Mouse (Mus musculus) neural tube, embryonic 13.5 days (tissue): ENCODE measurements around the gene Gm49384. TPM values are rescaled to one million over a fixed set of nuclear protein-coding genes. Genes with fewer than 3 reads are reported as not detected.
"Not testable (repeated sequence)": the region's sequence is repeated elsewhere in the genome, so short reads cannot be mapped to it uniquely, and the experiment has no call there.

Experiments used
- ATAC-seq: fragments of 200-750 bp; cut with Nextera tagmentation; 2 replicates; pipeline ENCODE4 v1.8.0; 2017; ENCODE audit warnings: low read depth, mild to moderate bottlenecking, moderate TSS enrichment, moderate library complexity
- H3K27ac ChIP-seq: fragments of 300-500 bp; sonication (generic); replicated peaks from 2 replicates; pipeline ENCODE4 v1.5.1; 2015; ENCODE audit warnings: moderate library complexity, mild to moderate bottlenecking, inconsistent platforms
- H3K27me3 ChIP-seq: fragments of 300-500 bp; sonication (generic); 2 replicates; pipeline ENCODE4 v1.6.1; 2015; ENCODE audit warnings: mild to moderate bottlenecking, inconsistent platforms
- H3K36me3 ChIP-seq: fragments of 300-500 bp; sonication (generic); 2 replicates; pipeline ENCODE4 v1.6.1; 2015; ENCODE audit warnings: mild to moderate bottlenecking, inconsistent platforms
- H3K4me1 ChIP-seq: fragments of 300-500 bp; sonication (generic); replicated peaks from 2 replicates; pipeline ENCODE4 v1.6.1; 2015; ENCODE audit warnings: inconsistent platforms
- H3K4me2 ChIP-seq: fragments of 300-500 bp; sonication (generic); 2 replicates; pipeline ENCODE4 v1.6.1; 2015; ENCODE audit warnings: inconsistent platforms, mild to moderate bottlenecking, moderate library complexity
- H3K4me3 ChIP-seq: fragments of 300-500 bp; sonication (generic); 2 replicates; pipeline ENCODE4 v1.5.1; 2015; ENCODE audit warnings: mild to moderate bottlenecking, inconsistent platforms
- H3K9ac ChIP-seq: fragments of 300-500 bp; sonication (generic); 2 replicates; pipeline ENCODE4 v1.6.1; 2015; ENCODE audit warnings: moderate library complexity, mild to moderate bottlenecking, inconsistent platforms
- H3K9me3 ChIP-seq: fragments of 300-500 bp; sonication (generic); 2 replicates; pipeline ENCODE4 v1.6.1; 2016; ENCODE audit warnings: inconsistent platforms
- WGBS: fragments of 180-500 bp; shearing (Covaris S2); methylation state at CpG from one replicate; pipeline ENCODE4 v1.1.7; 2015; 5-methylcytosine and 5-hydroxymethylcytosine counted together
- polyA plus RNA-seq: library from polyadenylated mRNA; unstranded; fragments of >200 nt; fragmentation: Nextera tagmentation; extraction: Ambion mirVana; gene quantifications from 2 replicates; pipeline ENCODE4 v1.2.1, GENCODE M21; 2015

The Gm49384 gene
- polyA plus RNA-seq, 1 experiment from 2014 or later: 15.1 TPM

DNA sequence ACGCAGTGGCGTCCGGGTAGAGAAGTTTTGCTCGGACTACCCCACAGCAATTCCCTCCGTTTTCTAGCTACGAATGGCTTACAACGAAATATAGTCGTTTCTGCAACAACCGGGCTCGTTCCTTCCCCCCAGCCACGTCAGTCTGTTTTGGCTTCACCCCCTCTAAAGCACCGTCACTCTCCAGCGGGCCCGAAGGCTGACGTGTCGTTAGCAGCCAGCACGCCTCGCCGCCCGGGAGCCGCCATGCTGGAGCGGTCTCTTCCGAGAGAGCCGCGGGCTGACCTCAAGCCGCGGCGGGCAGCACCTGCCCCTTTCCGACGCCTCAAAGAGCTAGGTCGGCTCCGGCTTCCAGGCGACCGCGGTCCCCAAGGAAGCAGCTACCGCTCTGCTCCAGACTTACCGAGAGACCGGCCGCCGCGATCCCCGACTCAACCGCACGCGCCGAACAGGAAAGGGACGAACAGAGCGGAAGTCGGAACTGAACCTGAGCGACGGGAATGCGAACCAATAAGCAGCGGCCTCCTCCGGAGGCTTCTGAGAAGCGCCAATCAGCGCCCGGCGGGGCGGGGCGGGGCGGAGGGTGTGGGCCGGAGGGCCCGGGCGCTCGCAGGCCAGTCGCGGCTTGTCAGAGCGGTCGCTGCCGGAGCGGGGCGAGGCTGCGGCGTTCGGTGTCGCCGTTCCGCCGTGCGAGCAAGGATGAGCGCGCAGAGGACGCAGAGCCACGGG is 20.3 kb downstream of the Gm49384 start, which contains the start of the genes Rpl36al and Mgat2:
Gene Rpl36al, minus strand, starts transcription at position 501 of the 726 bp plus-strand sequence.
Gene Mgat2, plus strand, starts transcription at position 575 of the 726 bp plus-strand sequence.
- under 1% methylated on average over 83 of the region's 84 CpGs for WGBS
- H3K36me3 ChIP-seq: peaks cover 23% of the 10 kb centered on the region; the same call in 1 of the 2 replicates

DNA sequence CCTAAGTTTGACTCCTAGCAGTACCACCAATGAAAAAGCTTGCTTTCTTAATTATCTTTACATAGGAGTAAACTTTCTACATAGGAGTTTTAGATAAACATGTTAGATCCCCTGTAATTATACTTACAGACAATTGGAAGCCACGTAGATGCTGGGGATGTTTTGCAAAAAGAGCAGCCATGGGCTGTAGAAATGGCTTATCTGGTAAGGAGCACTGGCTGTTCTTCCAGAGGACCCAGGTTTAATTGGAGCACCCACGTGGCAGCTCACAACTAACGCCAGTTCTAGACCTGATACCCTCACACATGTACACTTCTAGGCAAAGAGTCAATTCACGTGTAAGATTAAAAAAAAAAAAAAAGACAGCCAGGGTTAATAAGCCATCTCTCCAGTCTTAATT is 22.3 kb downstream of the Gm49384 start:
- H3K4me2 ChIP-seq: no peak overlapping the region
- H3K9ac ChIP-seq: no peak overlapping the region
- peaks cover 12% of the 10 kb centered on the region; the same call in 1 of the 2 replicates for H3K36me3 ChIP-seq
- H3K9me3 ChIP-seq: no peaks in the 10 kb centered on the region
- H3K27ac ChIP-seq: no peak overlapping the region
- no peaks in the 10 kb centered on the region for H3K27me3 ChIP-seq
- H3K4me1 ChIP-seq: peaks cover 19% of the 10 kb centered on the region
- ATAC-seq: no peak
- H3K4me3 ChIP-seq: no peak overlapping the region
- whole genome bisulfite sequencing: 90% methylated on average over 4 of the region's 4 CpGs

More for the DNA sequence above, 20.3 kb downstream of the Gm49384 start, which contains the start of the genes Rpl36al and Mgat2:
- peak; percentile 99 for ATAC-seq
- Histone ChIP-seq H3K4me2 (peak within 1 kb of the TSS; percentile 96), H3K9me3 (no peaks in the 10 kb centered on the region), H3K9ac (peak within 1 kb of the TSS; percentile 91), H3K4me3 (peak within 1 kb of the TSS; percentile 88), H3K4me1 (peaks cover 31% of the 10 kb centered on the region), H3K27ac (peak within 1 kb of the TSS; percentile 95), H3K27me3 (no peaks in the 10 kb centered on the region)

DNA sequence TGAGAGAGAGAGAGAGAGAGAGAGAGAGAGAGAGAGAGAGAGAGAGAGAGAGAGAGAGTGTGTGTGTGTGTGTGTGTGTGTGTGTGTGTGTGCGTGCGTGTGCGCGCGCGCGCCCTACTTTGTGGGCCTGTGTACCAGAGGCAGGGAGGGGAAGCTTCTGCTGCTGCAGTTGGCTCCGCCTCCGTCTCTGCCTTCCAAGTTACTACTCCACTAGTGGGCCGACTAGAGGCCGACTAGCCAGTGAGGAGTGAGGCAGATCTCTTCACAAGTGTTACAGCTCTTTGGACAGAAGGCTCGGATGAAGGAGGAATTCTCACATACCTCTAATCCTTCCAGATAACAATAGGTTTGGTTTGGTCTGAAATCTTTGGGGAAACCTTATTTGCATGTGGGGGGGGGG is 24.7 kb downstream of the Gm49384 start:
- 77% methylated on average over 12 of the region's 12 CpGs for WGBS
- peaks cover 6% of the 10 kb centered on the region for H3K4me1 ChIP-seq
- no peak overlapping the region for H3K4me2 ChIP-seq
- H3K36me3 ChIP-seq: peaks cover 12% of the 10 kb centered on the region; the same call in 1 of the 2 replicates
- H3K27me3 ChIP-seq: no peaks in the 10 kb centered on the region
- no peaks in the 10 kb centered on the region for H3K9me3 ChIP-seq
- no peak overlapping the region for H3K9ac ChIP-seq
- ATAC-seq: no peak
- H3K27ac ChIP-seq: no peak overlapping the region
- no peak overlapping the region for H3K4me3 ChIP-seq

DNA sequence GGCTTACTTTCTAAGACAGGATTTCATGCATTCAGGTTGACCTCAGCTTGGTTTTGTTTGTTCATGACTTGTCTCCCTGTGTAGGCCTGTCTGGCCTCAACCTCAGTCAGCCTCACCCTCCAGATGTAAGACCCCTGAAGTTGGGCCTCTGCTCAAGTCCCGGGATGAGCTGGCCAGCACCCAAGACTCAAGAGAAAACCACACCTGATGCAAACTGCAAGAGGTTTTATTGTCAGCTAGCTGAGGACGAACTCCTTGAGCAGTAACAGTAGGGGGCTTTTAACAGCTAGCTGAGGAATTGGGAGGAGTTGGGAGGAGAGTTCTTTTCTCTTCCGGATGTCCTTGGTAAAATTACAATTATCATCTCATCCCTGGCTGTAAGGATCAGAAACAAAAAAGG is 26.5 kb downstream of the Gm49384 start:
- H3K27me3 ChIP-seq: no peaks in the 10 kb centered on the region
- H3K9ac ChIP-seq: no peak overlapping the region
- H3K36me3 ChIP-seq: peaks cover 11% of the 10 kb centered on the region; the same call in 1 of the 2 replicates
- H3K9me3 ChIP-seq: no peaks in the 10 kb centered on the region
- no peak for ATAC-seq
- H3K4me1 ChIP-seq: no peaks in the 10 kb centered on the region; the same call in 1 of the 2 replicates
- no peak overlapping the region for H3K4me2 ChIP-seq
- WGBS: 69% methylated on average over 3 of the region's 3 CpGs
- no peak overlapping the region for H3K4me3 ChIP-seq
- H3K27ac ChIP-seq: no peak overlapping the region

DNA sequence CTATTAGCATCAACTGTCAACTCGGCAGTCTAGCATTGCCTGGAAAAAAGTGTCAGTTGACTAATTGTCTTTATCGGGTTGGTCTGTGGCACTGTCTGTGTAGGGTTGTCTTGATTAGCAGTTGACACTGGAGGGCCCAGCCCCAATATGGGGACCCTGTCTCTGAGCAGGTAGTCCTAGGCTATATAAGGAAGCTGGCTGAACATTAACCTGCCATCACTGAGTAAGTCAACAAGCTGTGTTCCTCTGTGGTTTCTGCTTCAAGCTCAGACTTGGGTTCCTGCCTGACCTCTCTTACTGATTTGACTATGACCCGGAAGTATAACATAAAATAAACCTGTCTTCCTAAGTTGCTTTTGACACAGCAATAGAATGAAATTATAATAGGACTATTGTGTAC is 28.1 kb downstream of the Gm49384 start:
- 94% methylated on average over 3 of the region's 3 CpGs for WGBS
- Histone ChIP-seq H3K9me3 (no peaks in the 10 kb centered on the region), H3K36me3 (0 out of 2 replicates have a peak, but pooled peaks cover 2% of the 10 kb centered on the region), H3K4me1 (no peaks in the 10 kb centered on the region), H3K9ac (no peak overlapping the region), H3K27me3 (no peaks in the 10 kb centered on the region), H3K4me2 (no peak overlapping the region), H3K4me3 (no peak overlapping the region), H3K27ac (no peak overlapping the region)
- no peak for ATAC-seq

DNA sequence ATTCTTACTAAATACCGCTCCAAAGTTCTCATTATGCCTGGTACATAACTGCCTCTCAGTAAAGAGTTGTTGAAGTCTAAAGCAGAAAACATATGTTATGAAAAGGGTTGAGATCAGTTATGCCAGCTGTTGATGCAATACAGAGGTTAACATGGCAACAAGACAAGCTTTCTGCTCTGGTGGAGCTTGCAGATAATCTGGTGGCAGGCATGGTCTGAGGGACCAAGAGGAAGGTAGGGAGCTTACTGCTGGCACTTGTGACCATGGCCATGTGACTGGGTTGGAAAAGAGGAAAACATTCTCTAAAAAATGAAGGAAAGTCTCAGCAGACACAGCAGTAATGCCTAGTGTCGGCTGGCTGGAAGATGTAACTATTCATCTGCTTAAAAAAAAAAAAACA is 32.8 kb downstream of the Gm49384 start:
- H3K4me2 ChIP-seq: no peak overlapping the region
- no peaks in the 10 kb centered on the region for H3K36me3 ChIP-seq
- no peak for ATAC-seq
- H3K27me3 ChIP-seq: no peaks in the 10 kb centered on the region
- 96% methylated on average over 2 of the region's 2 CpGs for WGBS
- no peak overlapping the region for H3K4me3 ChIP-seq
- H3K27ac ChIP-seq: no peak overlapping the region
- H3K4me1 ChIP-seq: peaks cover 13% of the 10 kb centered on the region
- no peaks in the 10 kb centered on the region for H3K9me3 ChIP-seq
- no peak overlapping the region for H3K9ac ChIP-seq

DNA sequence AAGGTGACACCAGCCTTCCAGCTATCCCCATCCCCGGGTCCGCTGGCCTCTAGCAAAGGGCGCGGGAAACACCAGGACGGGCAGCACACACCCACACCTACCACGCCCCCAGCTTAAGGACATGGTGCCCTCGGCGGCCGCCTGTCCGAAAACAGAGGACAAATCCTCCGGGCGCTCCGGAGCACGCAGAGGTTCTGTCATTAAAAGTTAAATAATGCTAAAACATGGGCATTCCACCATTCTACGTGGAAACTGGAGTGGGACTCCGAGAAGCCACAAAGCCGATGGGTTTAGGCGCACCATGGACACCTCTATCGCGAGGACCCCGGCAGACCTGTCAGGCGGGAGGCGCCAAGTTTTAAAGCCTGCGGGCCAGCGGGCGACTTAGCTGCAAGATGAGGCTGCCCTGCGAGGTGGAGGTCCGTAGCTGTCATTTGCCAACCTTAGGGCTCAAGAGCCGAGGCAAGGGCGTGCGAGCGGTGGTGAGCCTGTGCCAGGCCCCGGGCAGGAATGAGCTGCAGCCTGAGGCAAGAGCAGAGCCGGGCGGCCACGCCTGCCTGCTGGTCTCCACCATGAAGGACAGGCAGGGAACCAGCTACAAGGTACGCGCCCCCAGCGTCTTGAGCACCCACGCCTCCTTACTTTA is 35.5 kb downstream of the Gm49384 start, which contains the start of gene Lrr1:
Gene Lrr1, plus strand, starts transcription at position 354 of the 646 bp plus-strand sequence.
- Histone ChIP-seq H3K27ac (peak within 1 kb of the TSS; percentile 63; the same call in 1 of the 2 replicates), H3K4me3 (peak within 1 kb of the TSS; percentile 64), H3K36me3 (no peaks in the 10 kb centered on the region), H3K9me3 (no peaks in the 10 kb centered on the region), H3K4me1 (peaks cover 13% of the 10 kb centered on the region), H3K27me3 (no peaks in the 10 kb centered on the region), H3K4me2 (peak within 1 kb of the TSS; percentile 95), H3K9ac (peak within 1 kb of the TSS; percentile 75)
- ATAC-seq: peak; percentile 96
- under 1% methylated on average over 40 of the region's 40 CpGs for WGBS

DNA sequence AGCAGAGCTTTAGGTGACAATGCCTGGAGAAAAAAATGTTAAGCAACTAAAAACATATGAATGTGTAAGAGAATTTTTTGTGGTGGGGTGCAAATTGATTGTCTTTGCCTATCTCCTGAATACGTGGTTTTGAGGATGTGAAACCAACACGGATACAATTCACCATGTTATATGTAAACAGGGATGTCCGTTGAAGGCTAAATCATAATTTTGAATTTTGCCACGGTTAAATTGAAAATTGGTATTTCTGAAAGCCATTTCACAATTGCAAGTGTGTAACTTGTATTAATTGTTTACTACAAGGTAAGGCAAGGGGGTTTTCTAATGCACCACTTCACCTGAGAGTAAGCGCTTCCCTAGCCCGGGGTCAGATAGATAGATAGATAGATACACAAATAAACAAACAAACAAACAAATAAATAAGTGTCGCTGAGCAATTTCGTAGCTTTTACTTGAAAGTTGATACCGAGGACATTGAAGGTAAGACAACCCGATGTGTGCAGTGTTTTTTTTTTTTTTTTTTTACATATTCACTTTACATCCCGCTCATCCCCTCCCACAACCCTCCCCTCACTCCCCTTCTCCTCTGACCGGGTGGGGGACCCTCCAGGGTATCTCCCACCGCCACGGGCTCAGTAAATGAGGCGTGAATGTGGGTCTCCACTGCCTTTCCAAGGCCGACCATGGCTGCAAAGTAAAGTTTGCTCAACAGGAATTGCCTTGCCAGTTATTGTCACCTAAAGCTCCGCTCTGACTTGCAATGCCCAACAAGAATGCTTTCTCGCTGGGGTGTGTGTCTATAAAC is 36.2 kb downstream of the Gm49384 start:
- 10% methylated on average over 18 of the region's 18 CpGs for WGBS
- peak overlapping the region; percentile 63; the same call in 1 of the 2 replicates for H3K27ac ChIP-seq
- H3K9me3 ChIP-seq: no peaks in the 10 kb centered on the region
- peak overlapping the region; percentile 75 for H3K9ac ChIP-seq
- peak overlapping the region; percentile 95 for H3K4me2 ChIP-seq
- H3K4me3 ChIP-seq: peak overlapping the region; percentile 64
- ATAC-seq: peak; percentile 37; the same call in 1 of the 2 replicates
- H3K27me3 ChIP-seq: no peaks in the 10 kb centered on the region
- peaks cover 13% of the 10 kb centered on the region for H3K4me1 ChIP-seq
- H3K36me3 ChIP-seq: no peaks in the 10 kb centered on the region

DNA sequence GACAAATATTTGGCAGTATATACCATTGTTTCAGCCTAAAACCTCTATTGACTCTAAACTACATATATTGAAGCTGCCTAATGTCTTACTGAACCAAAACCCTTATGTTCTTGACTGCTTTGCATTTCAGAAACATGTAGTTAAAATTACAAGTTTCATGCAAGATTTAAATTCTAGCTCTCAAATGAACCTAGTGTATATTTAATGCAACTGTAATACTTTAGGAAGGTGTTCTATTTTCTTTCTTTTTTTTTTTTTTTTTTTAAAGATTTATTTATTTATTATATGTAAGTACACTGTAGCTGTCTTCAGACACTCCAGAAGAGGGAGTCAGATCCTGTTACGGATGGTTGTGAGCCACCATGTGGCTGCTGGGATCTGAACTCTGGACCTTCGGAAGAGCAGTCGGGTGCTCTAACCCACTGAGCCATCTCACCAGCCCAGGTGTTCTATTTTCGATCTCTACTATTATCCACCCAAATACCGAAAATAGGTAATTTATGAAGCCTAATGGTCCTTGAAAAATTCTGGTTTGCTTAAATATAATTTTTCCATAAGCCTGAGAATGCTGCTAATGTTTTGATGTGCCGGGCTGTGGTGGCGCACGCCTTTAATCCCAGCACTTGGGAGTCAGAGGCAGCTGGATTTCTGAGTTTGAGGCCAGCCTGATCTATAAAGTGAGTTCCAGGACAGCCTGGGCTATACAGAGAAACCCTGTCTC is 37.0 kb downstream of the Gm49384 start:
- not testable (repeated sequence) for H3K9ac ChIP-seq, H3K9me3 ChIP-seq, ATAC-seq, H3K27ac ChIP-seq, H3K4me3 ChIP-seq, H3K36me3 ChIP-seq, H3K27me3 ChIP-seq, H3K4me2 ChIP-seq
- H3K4me1 ChIP-seq: peaks cover 13% of the 10 kb centered on the region
- 68% methylated on average over 8 of the region's 8 CpGs for WGBS

DNA sequence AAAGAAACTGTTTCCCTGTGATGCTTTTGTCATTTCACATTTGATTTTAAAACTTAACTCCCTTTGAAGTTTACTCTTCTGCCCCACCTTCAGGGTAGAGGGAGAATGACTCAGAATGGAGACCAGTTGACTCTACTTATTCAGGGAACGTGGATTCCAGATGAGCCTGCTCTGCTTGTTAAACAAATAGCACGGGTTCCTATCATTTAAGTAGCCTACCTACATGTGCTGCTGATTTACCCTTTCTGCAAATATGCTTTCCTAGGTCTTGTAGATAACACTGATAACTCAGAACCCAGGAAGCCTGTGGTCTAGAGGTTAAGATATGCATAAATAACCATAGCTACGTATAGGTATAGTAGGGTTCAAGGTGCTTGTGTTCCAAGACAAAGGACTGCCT is 39.2 kb downstream of the Gm49384 start:
- 61% methylated on average over 3 of the region's 3 CpGs for WGBS

DNA sequence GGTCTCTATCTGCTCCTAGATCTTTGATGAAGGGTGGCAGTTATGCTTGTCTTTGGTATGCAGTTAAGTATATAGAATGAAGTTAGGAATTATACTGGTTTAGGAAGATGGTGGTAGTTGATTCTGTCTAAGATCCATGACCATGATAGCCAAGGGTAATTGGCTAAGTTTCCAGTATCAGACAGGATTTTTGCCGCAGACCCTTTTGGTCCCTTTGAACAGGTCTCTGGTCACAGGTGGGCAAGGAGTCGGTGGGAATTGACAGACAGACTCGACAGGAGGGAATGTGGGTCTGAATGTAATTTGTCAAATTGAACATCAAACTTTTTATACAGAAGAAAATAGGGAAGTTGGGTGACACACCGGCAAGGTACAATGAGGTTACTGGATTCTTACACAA is 40.5 kb downstream of the Gm49384 start:
- not testable (repeated sequence) for H3K4me1 ChIP-seq, ATAC-seq, H3K36me3 ChIP-seq, H3K27me3 ChIP-seq, H3K9me3 ChIP-seq, H3K9ac ChIP-seq, H3K4me2 ChIP-seq, H3K4me3 ChIP-seq, H3K27ac ChIP-seq
- WGBS: 88% methylated on average over 4 of the region's 4 CpGs

More for the DNA sequence above, 39.2 kb downstream of the Gm49384 start:
- no peak for ATAC-seq
- Histone ChIP-seq H3K4me2 (no peak overlapping the region), H3K36me3 (no peaks in the 10 kb centered on the region), H3K4me1 (peaks cover 13% of the 10 kb centered on the region), H3K4me3 (no peak overlapping the region), H3K9me3 (no peaks in the 10 kb centered on the region), H3K9ac (no peak overlapping the region), H3K27me3 (no peaks in the 10 kb centered on the region), H3K27ac (no peak overlapping the region)
